Mouse (Mus musculus) heart, embryonic 16.5 days (tissue): ENCODE measurements around the gene Rnf214. TPM values are rescaled to one million over a fixed set of nuclear protein-coding genes. Genes with fewer than 3 reads are reported as not detected.
A peak's percentile ranks its signal among the peaks of the same experiment; 100 is the strongest.

ENCODE experiments used
- ATAC-seq: fragments of 200-750 bp; cut with Nextera tagmentation; replicated peaks from 2 replicates; pipeline ENCODE4 v1.8.0; 2017; ENCODE audit warnings: moderate number of reproducible peaks; ENCODE audit not compliant: insufficient read depth, low FRiP score; ENCODE audit errors: extremely low read depth
- H3K27ac ChIP-seq: fragments of 300-500 bp; sonication (generic); 2 replicates; pipeline ENCODE4 v1.5.1; 2014; ENCODE audit warnings: mild to moderate bottlenecking, low read length, control low read depth, moderate library complexity
- H3K27me3 ChIP-seq: fragments of 300-500 bp; sonication (generic); 2 replicates; pipeline ENCODE4 v1.6.1; 2014; ENCODE audit warnings: low read length, mixed read lengths; ENCODE audit not compliant: control insufficient read depth, insufficient read depth
- H3K36me3 ChIP-seq: fragments of 300-500 bp; sonication (generic); 2 replicates; pipeline ENCODE4 v1.6.1; 2014; ENCODE audit not compliant: control insufficient read depth, insufficient read depth
- H3K4me1 ChIP-seq: fragments of 300-500 bp; sonication (generic); 2 replicates; pipeline ENCODE4 v1.6.1; 2014; ENCODE audit warnings: low read length, mixed read lengths; ENCODE audit not compliant: control insufficient read depth, insufficient read depth
- H3K4me2 ChIP-seq: fragments of 300-500 bp; sonication (generic); 2 replicates; pipeline ENCODE4 v1.6.1; 2014; ENCODE audit warnings: low read depth, mild to moderate bottlenecking, control low read depth, low read length
- H3K4me3 ChIP-seq: fragments of 300-500 bp; sonication (generic); 2 replicates; pipeline ENCODE4 v1.5.1; 2014; ENCODE audit warnings: mild to moderate bottlenecking, control low read depth, low read length
- H3K9ac ChIP-seq: fragments of 300-500 bp; sonication (generic); 2 replicates; pipeline ENCODE4 v1.6.1; 2014; ENCODE audit warnings: low read length, control low read depth
- H3K9me3 ChIP-seq: fragments of 300-500 bp; sonication (generic); replicated peaks from 2 replicates; pipeline ENCODE4 v1.6.1; 2016; ENCODE audit warnings: low read length; ENCODE audit not compliant: control insufficient read depth
- WGBS: fragments of 180-500 bp; shearing (Covaris S2); extraction: QIAGEN DNeasy Blood & Tissue Kit; methylation state at CpG from one replicate; pipeline ENCODE4 v1.1.7; 2014; 5-methylcytosine and 5-hydroxymethylcytosine counted together
- polyA plus RNA-seq: library from polyadenylated mRNA; unstranded; fragments of >200 nt; fragmentation: Nextera tagmentation; extraction: Ambion mirVana; gene quantifications from 2 replicates; pipeline ENCODE4 v1.2.1, GENCODE M21; 2015

Gene Rnf214
- polyA plus RNA-seq, 1 experiment from 2014 or later: 42.3 TPM

GRCm38 (mm10) chr9:45938088-45938487 is 31.4 kb upstream of the Rnf214 start:
- H3K36me3 ChIP-seq: peaks cover 38% of the 10 kb centered on the region
- WGBS: 81% methylated on average over 8 of the region's 8 CpGs
- no peak overlapping the region for H3K4me3 ChIP-seq
- H3K4me2 ChIP-seq: no peak overlapping the region
- H3K4me1 ChIP-seq: peaks cover 15% of the 10 kb centered on the region
- H3K27me3 ChIP-seq: no peaks in the 10 kb centered on the region
- H3K9ac ChIP-seq: no peak overlapping the region
- no peak overlapping the region for H3K27ac ChIP-seq
- no peak for ATAC-seq
- H3K9me3 ChIP-seq: no peaks in the 10 kb centered on the region

DNA sequence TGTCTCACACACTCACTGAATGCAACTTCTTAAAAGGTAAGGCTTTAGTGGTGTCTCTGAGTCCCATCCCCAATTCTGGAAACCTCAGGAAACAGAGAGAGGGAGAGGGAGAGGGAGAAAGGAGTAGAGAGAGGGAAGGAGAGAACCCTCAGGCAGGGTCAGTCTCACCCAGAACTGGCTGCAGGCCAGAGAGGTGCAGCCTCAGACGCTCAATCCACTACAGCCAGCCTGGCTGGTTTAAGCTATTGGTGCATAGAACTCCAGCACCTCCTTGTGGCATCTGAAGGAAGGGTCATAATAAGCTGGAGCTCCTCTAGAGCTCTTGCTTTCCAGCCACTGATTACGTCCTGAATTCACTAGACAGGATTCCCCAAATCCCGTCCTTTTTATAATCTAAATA is 30.2 kb upstream of the Rnf214 start:
- peak; percentile 63 for ATAC-seq
- H3K36me3 ChIP-seq: peaks cover 29% of the 10 kb centered on the region
- H3K27ac ChIP-seq: 0 out of 2 replicates have a peak overlapping the region, but pooled peaks have one; percentile 10
- H3K4me3 ChIP-seq: no peak overlapping the region
- no peaks in the 10 kb centered on the region for H3K27me3 ChIP-seq
- H3K4me1 ChIP-seq: peaks cover 26% of the 10 kb centered on the region
- H3K9me3 ChIP-seq: no peaks in the 10 kb centered on the region
- no peak overlapping the region for H3K4me2 ChIP-seq
- no peak overlapping the region for H3K9ac ChIP-seq
- WGBS: 5% methylated on average over 3 of the region's 3 CpGs

DNA sequence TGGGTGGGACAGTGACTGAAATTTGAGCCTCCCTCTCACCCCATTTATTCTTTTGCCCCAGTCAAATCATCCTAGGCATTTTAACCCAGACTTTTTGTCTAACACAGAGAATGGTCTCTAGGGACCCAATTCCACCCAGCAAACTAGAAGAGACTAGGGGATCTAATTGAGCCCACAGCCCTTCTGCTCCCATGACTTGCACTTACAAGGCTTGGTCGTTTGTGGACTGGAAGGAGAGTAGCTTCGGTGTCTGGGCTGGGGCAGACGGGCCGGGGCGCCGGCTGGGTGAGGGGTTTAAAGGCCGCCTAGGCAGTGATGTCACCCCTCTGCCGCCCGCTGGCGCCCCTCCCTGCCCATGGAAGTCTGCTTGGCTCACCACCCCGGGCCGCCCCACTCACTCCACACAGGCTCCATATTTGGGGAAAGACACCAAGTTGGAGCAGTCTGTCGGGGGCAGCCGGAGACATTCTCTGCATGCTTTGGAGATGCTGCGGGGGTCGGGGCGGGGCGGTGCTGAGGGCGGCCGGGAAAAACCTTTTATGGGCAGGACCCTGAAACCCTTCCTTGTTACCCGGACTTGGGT is 29.0 kb upstream of the Rnf214 start, which contains the start of gene Tagln:
TSS of gene Tagln (minus strand) at position 431 of the 583 bp plus-strand sequence.
- H3K9me3 ChIP-seq: no peaks in the 10 kb centered on the region
- peaks cover 26% of the 10 kb centered on the region for H3K4me1 ChIP-seq
- peak within 1 kb of the TSS; percentile 42 for H3K4me3 ChIP-seq
- 5% methylated on average over 21 of the region's 21 CpGs for WGBS
- H3K36me3 ChIP-seq: peaks cover 26% of the 10 kb centered on the region
- H3K27me3 ChIP-seq: no peaks in the 10 kb centered on the region
- H3K27ac ChIP-seq: peak within 1 kb of the TSS; percentile 42; the same call in 1 of the 2 replicates
- peak; percentile 15; the same call in 1 of the 2 replicates for ATAC-seq
- peak within 1 kb of the TSS; percentile 63 for H3K4me2 ChIP-seq
- H3K9ac ChIP-seq: peak within 1 kb of the TSS; percentile 53

GRCm38 (mm10) chr9:45932571-45933415 is 26.1 kb upstream of the Rnf214 start:
- Histone ChIP-seq H3K9me3 (no peaks in the 10 kb centered on the region), H3K9ac (peak overlapping the region; percentile 35; the same call in 1 of the 2 replicates), H3K4me3 (no peak overlapping the region), H3K27ac (peak overlapping the region; percentile 64), H3K27me3 (no peaks in the 10 kb centered on the region), H3K4me2 (peak overlapping the region; percentile 8; the same call in 1 of the 2 replicates), H3K36me3 (peaks cover 29% of the 10 kb centered on the region), H3K4me1 (peaks cover 26% of the 10 kb centered on the region)
- 0 out of 2 replicates have a peak, but pooled peaks have one; percentile 26 for ATAC-seq
- WGBS: 44% methylated on average over 11 of the region's 11 CpGs

DNA sequence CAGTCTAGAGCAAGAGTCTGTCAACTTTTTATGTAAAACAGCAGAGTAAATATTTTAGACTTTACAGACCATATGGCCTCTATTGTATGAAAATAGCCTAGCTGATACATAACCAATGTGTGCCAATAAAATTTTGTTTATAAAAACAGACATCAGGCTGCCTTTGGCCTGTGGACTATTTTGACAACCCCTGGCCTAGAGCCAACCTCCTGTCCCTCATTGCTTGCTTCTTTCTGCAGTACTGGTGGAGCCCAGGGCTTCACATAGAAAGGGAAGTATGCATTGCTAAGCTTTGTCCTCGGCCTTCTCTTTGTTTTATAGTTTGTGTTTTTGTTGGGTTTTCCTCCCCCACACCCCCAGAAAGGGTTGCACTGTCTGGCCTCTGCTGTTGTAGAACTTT is 25.2 kb upstream of the Rnf214 start:
- WGBS: 59% methylated on average over 1 of the region's 1 CpGs
- peaks cover 37% of the 10 kb centered on the region for H3K36me3 ChIP-seq
- H3K9ac ChIP-seq: no peak overlapping the region
- H3K4me2 ChIP-seq: no peak overlapping the region
- H3K9me3 ChIP-seq: no peaks in the 10 kb centered on the region
- H3K27me3 ChIP-seq: no peaks in the 10 kb centered on the region
- H3K4me1 ChIP-seq: peaks cover 26% of the 10 kb centered on the region
- H3K27ac ChIP-seq: no peak overlapping the region
- no peak for ATAC-seq
- no peak overlapping the region for H3K4me3 ChIP-seq

DNA sequence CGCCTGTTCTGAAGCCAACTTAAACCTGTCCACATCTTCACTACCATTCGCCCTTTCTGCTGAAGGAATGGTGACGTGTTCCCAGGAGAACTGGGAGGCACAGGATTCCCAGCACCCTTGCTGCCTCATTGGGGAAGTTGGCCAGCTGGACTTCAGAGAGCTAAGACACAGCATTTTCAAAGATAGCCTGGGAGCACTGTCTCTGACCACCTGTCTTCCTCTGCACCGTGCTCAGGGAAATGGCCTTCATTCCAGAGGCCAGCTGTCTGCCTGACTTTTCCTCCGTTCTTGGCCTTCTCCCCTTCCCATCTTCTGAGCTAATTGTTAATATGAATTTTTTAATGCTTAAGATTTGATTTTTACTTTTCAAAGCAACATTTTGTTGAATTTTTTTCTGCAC is 22.6 kb upstream of the Rnf214 start:
- H3K4me3 ChIP-seq: no peak overlapping the region
- peaks cover 14% of the 10 kb centered on the region for H3K4me1 ChIP-seq
- WGBS: 82% methylated on average over 5 of the region's 5 CpGs
- no peak overlapping the region for H3K4me2 ChIP-seq
- H3K27ac ChIP-seq: no peak overlapping the region
- no peaks in the 10 kb centered on the region for H3K9me3 ChIP-seq
- no peak for ATAC-seq
- no peak overlapping the region for H3K9ac ChIP-seq
- H3K27me3 ChIP-seq: no peaks in the 10 kb centered on the region
- H3K36me3 ChIP-seq: peaks cover 50% of the 10 kb centered on the region

DNA sequence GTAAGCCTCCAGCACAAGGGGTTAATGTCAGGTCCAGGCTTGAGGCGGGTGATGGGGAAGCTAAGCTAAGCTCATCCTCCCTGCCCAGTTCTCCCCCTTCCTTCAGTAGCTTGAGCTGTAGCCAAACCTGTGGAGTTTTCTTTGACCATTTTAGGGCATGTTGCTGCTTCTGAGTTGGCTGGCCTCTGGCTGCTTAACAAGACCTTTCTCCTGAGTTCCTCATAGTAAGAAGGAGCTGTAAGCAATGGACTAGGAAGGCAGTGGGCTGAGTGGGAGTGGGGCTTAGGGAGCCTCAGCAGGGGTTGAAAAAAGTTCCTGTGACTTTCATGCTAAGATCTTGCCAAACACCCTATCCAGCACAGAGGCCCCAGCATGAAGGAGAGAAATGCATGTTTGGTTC is 13.2 kb upstream of the Rnf214 start:
- WGBS: 48% methylated on average over 1 of the region's 1 CpGs
- no peaks in the 10 kb centered on the region for H3K27me3 ChIP-seq
- peaks cover 46% of the 10 kb centered on the region for H3K36me3 ChIP-seq
- no peak overlapping the region for H3K9ac ChIP-seq
- H3K4me1 ChIP-seq: no peaks in the 10 kb centered on the region
- H3K4me2 ChIP-seq: no peak overlapping the region
- H3K27ac ChIP-seq: peak overlapping the region; percentile 10
- no peak overlapping the region for H3K4me3 ChIP-seq
- no peaks in the 10 kb centered on the region for H3K9me3 ChIP-seq
- ATAC-seq: no peak

- Histone ChIP-seq H3K4me2 (no peak overlapping the region), H3K27me3 (no peaks in the 10 kb centered on the region), H3K4me1 (no peaks in the 10 kb centered on the region), H3K9ac (no peak overlapping the region), H3K9me3 (no peaks in the 10 kb centered on the region), H3K36me3 (peaks cover 57% of the 10 kb centered on the region), H3K27ac (peak overlapping the region; percentile 5; the same call in 1 of the 2 replicates), H3K4me3 (no peak overlapping the region)
- 76% methylated on average over 5 of the region's 5 CpGs for WGBS
- no peak for ATAC-seq
Observed at GRCm38 (mm10) chr9:45917041-45917934, 10.6 kb upstream of the Rnf214 start.
